Mouse (Mus musculus) MEL (cell line): ENCODE results near the gene Slc25a25. TPM values are rescaled to one million over a fixed set of nuclear protein-coding genes. Genes with fewer than 3 reads are reported as not detected.
"Not testable (repeated sequence)": the region's sequence is repeated elsewhere in the genome, so short reads cannot be mapped to it uniquely, and the experiment has no call there.

ENCODE experiments used
- DNase-seq: peaks from one replicate; pipeline ENCODE4 v3.0.0; 2011; ENCODE audit warnings: low read depth, low spot score
- H3K27ac ChIP-seq: 2 replicates; pipeline ENCODE4 v1.5.1; 2012; ENCODE audit warnings: low read depth, mild to moderate bottlenecking, control low read depth, low read length, moderate library complexity; ENCODE audit not compliant: control insufficient read depth
- H3K27me3 ChIP-seq, 2 experiments: fragments of 150-350 bp in 1 of 2; sonication (generic) in 1 of 2; 2 replicates each; pipeline ENCODE4 v1.6.1; 2012; ENCODE audit warnings: low read length in 2 of 2, mild to moderate bottlenecking in 2 of 2, improper control_type of control experiment in 1 of 2, moderate library complexity in 1 of 2; ENCODE audit not compliant: insufficient read depth in 2 of 2, control insufficient read depth in 1 of 2
- H3K36me3 ChIP-seq, 2 experiments: 2 replicates each; pipeline ENCODE4 v1.6.1; 2012 to 2014; ENCODE audit warnings: low read length in 2 of 2, improper control_type of control experiment in 1 of 2, inconsistent platforms in 1 of 2, mild to moderate bottlenecking in 1 of 2; ENCODE audit not compliant: insufficient read depth in 2 of 2, control insufficient read depth in 1 of 2
- H3K4me1 ChIP-seq, 2 experiments: fragments of 150-350 bp in 1 of 2; sonication (generic) in 1 of 2; 2 replicates each; pipeline ENCODE4 v1.6.1; 2012; ENCODE audit warnings: low read length in 2 of 2, improper control_type of control experiment in 1 of 2, mild to moderate bottlenecking in 1 of 2; ENCODE audit not compliant: insufficient read depth in 2 of 2, control insufficient read depth in 1 of 2
- H3K4me3 ChIP-seq, 2 experiments: fragments of 150-350 bp in 1 of 2; sonication (generic) in 1 of 2; 2 replicates each; pipeline ENCODE4 v1.5.1; 2012; ENCODE audit warnings: low read depth in 2 of 2, low read length in 2 of 2, mild to moderate bottlenecking in 2 of 2, moderate library complexity in 2 of 2, control low read depth in 1 of 2, improper control_type of control experiment in 1 of 2; ENCODE audit not compliant: control insufficient read depth in 1 of 2, insufficient read depth in 1 of 2
- H3K79me2 ChIP-seq: 2 replicates; pipeline ENCODE4 v1.6.1; 2012; ENCODE audit warnings: mild to moderate bottlenecking, low read length, moderate library complexity; ENCODE audit not compliant: control insufficient read depth, poor library complexity, insufficient read depth
- H3K9ac ChIP-seq: 2 replicates; pipeline ENCODE4 v1.6.1; 2012; ENCODE audit warnings: low read depth, mild to moderate bottlenecking, control low read depth, low read length, moderate library complexity; ENCODE audit not compliant: control insufficient read depth, poor library complexity, severe bottlenecking
- H3K9me3 ChIP-seq: fragments of 150-350 bp; sonication (generic); replicated peaks from 2 replicates; pipeline ENCODE4 v1.6.1; 2012; ENCODE audit warnings: mild to moderate bottlenecking, low read length, improper control_type of control experiment, moderate library complexity; ENCODE audit not compliant: insufficient read depth
- BHLHE40 ChIP-seq: IDR thresholded peaks from 2 replicates; pipeline ENCODE4 v1.6.1; 2012; ENCODE audit warnings: low read depth, mild to moderate bottlenecking, inconsistent platforms, low read length, improper control_type of control experiment, borderline replicate concordance
- CHD2 ChIP-seq: IDR thresholded peaks from 2 replicates; pipeline ENCODE4 v1.6.1; 2011; ENCODE audit warnings: low read length, improper control_type of control experiment
- CTCF ChIP-seq, 3 experiments: IDR thresholded peaks in 2 of 3; conservative IDR thresholded peaks in 1 of 3; 2 replicates each; pipeline ENCODE4 v1.5.1; 2011 to 2012; ENCODE audit warnings: low read length in 3 of 3, low read depth in 2 of 3, mild to moderate bottlenecking in 2 of 3, improper control_type of control experiment in 1 of 3, inconsistent platforms in 1 of 3, mixed read lengths in 1 of 3, moderate library complexity in 1 of 3; ENCODE audit not compliant: control insufficient read depth in 1 of 3, insufficient read depth in 1 of 3, poor library complexity in 1 of 3, severe bottlenecking in 1 of 3
- ELF1 ChIP-seq: IDR thresholded peaks from 2 replicates; pipeline ENCODE4 v1.6.1; 2014; ENCODE audit warnings: low read depth, mild to moderate bottlenecking, inconsistent platforms, low read length, improper control_type of control experiment, moderate library complexity
- EP300 ChIP-seq, 2 experiments: IDR thresholded peaks; 2 replicates each; pipeline ENCODE4 v1.6.1; 2011; ENCODE audit warnings: improper control_type of control experiment in 2 of 2, low read length in 2 of 2, low read depth in 1 of 2, mild to moderate bottlenecking in 1 of 2
- KAT2A ChIP-seq: conservative IDR thresholded peaks from 2 replicates; pipeline ENCODE4 v1.6.1; 2012; ENCODE audit warnings: low read depth, low read length, improper control_type of control experiment, inconsistent platforms
- MAFK ChIP-seq: IDR thresholded peaks from 2 replicates; pipeline ENCODE4 v1.6.1; 2011; ENCODE audit warnings: low read depth, mild to moderate bottlenecking, low read length, improper control_type of control experiment, borderline replicate concordance
- MAX ChIP-seq: IDR thresholded peaks from 2 replicates; pipeline ENCODE4 v1.6.1; 2011; ENCODE audit warnings: low read length, improper control_type of control experiment
- MAZ ChIP-seq: IDR thresholded peaks from 2 replicates; pipeline ENCODE4 v1.6.1; 2012; ENCODE audit warnings: low read depth, mild to moderate bottlenecking, inconsistent platforms, low read length, improper control_type of control experiment
- MEF2A ChIP-seq: IDR thresholded peaks from 2 replicates; pipeline ENCODE4 v1.6.1; 2014; ENCODE audit warnings: low read depth, mild to moderate bottlenecking, inconsistent platforms, low read length, improper control_type of control experiment; ENCODE audit not compliant: poor library complexity, insufficient replicate concordance, severe bottlenecking; ENCODE audit errors: extremely low read depth
- MYB ChIP-seq: IDR thresholded peaks from 2 replicates; pipeline ENCODE4 v1.6.1; 2011; ENCODE audit warnings: mild to moderate bottlenecking, low read depth, low read length, improper control_type of control experiment
- MYC ChIP-seq: IDR thresholded peaks from 2 replicates; pipeline ENCODE4 v1.6.1; 2011; ENCODE audit warnings: low read depth, mild to moderate bottlenecking, low read length, improper control_type of control experiment, moderate library complexity
- NELFE ChIP-seq: IDR thresholded peaks from 2 replicates; pipeline ENCODE4 v1.6.1; 2011; ENCODE audit warnings: low read depth, low read length, improper control_type of control experiment
- NRF1 ChIP-seq: IDR thresholded peaks from 2 replicates; pipeline ENCODE4 v1.6.1; 2014; ENCODE audit warnings: low read depth, mild to moderate bottlenecking, inconsistent platforms, low read length, improper control_type of control experiment, moderate library complexity; ENCODE audit not compliant: poor library complexity, insufficient read depth, severe bottlenecking
- POLR2A ChIP-seq, 2 experiments: IDR thresholded peaks; 2 replicates each; pipeline ENCODE4 v1.6.1; 2011 to 2012; ENCODE audit warnings: low read length in 2 of 2, mild to moderate bottlenecking in 2 of 2, control low read depth in 1 of 2, improper control_type of control experiment in 1 of 2, low read depth in 1 of 2, moderate library complexity in 1 of 2; ENCODE audit not compliant: control insufficient read depth in 1 of 2, insufficient read depth in 1 of 2, poor library complexity in 1 of 2
- RCOR1 ChIP-seq: IDR thresholded peaks from 2 replicates; pipeline ENCODE4 v1.6.1; 2012; ENCODE audit warnings: low read depth, mild to moderate bottlenecking, inconsistent platforms, low read length, improper control_type of control experiment
- TCF12 ChIP-seq: IDR thresholded peaks from 2 replicates; pipeline ENCODE4 v1.6.1; 2014; ENCODE audit warnings: low read depth, mild to moderate bottlenecking, inconsistent platforms, low read length, improper control_type of control experiment, moderate library complexity
- UBTF ChIP-seq: IDR thresholded peaks from 2 replicates; pipeline ENCODE4 v1.6.1; 2012; ENCODE audit warnings: low read depth, mild to moderate bottlenecking, inconsistent platforms, low read length, improper control_type of control experiment, moderate library complexity, borderline replicate concordance; ENCODE audit not compliant: insufficient read depth
- USF2 ChIP-seq, 2 experiments: IDR thresholded peaks; 2 replicates each; pipeline ENCODE4 v1.6.1; 2011 to 2012; ENCODE audit warnings: improper control_type of control experiment in 2 of 2, low read length in 2 of 2, borderline replicate concordance in 1 of 2, inconsistent platforms in 1 of 2, low read depth in 1 of 2, mild to moderate bottlenecking in 1 of 2; ENCODE audit not compliant: insufficient read depth in 1 of 2
- ZC3H11A ChIP-seq: IDR thresholded peaks from 2 replicates; pipeline ENCODE4 v1.6.1; 2012; ENCODE audit warnings: low read depth, mild to moderate bottlenecking, inconsistent platforms, low read length, improper control_type of control experiment
- ZKSCAN1 ChIP-seq: IDR thresholded peaks from 2 replicates; pipeline ENCODE4 v1.6.1; 2012; ENCODE audit warnings: low read depth, mild to moderate bottlenecking, inconsistent platforms, low read length, improper control_type of control experiment, moderate library complexity
- ZMIZ1 ChIP-seq: IDR thresholded peaks from 2 replicates; pipeline ENCODE4 v1.6.1; 2012; ENCODE audit warnings: low read depth, mild to moderate bottlenecking, inconsistent platforms, low read length, improper control_type of control experiment, moderate library complexity
- ZNF384 ChIP-seq: IDR thresholded peaks from 2 replicates; pipeline ENCODE4 v1.6.1; 2012; ENCODE audit warnings: low read depth, mild to moderate bottlenecking, inconsistent platforms, low read length, improper control_type of control experiment
- polyA plus RNA-seq, 2 experiments: library from polyadenylated mRNA; stranded (reverse) in 1 of 2; unstranded in 1 of 2; fragments of >175 nt in 1 of 2; fragments of >200 nt in 1 of 2; gene quantifications; 2 replicates each; pipeline versions ENCODE4 v1.2.1 to v1.2.4; 2012; ENCODE audit warnings: low replicate concordance in 2 of 2, low read depth in 1 of 2; ENCODE audit not compliant: insufficient read length in 2 of 2, insufficient read depth in 1 of 2, missing spikeins in 1 of 2
- total RNA-seq: library from RNA; depleted of rRNA; stranded (reverse); fragments of 300-350 nt; gene quantifications from 2 replicates; pipeline ENCODE4 v1.2.3, GENCODE M21; 2012

Gene Slc25a25
- total and polyA plus RNA-seq, 3 experiments, result 22.3 to 32.5 TPM; not detected in 1

DNA sequence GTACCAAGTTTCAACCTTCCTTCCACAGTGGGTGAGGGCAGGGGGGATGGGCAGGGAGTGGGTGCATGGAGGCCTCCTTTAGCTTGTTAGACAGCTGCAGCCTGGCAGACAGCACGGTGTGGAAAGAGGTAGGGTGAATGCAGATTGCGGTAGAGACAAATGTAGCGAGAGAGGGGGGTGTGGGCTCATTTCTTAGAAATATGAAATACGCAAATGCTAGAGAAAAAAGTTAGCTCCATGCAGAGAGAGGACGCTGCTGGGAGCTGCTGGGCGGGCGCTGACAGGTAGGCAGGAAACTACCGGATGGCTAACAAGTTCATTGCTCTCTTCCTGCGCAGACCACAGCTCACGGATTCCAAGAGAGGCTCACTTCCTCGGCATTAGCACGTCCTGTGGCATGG, 42.1 kb upstream of the Slc25a25 start:
- TF ChIP-seq ZMIZ1, result no peak
- no peak for TF ChIP-seq MYB
- TF ChIP-seq MEF2A, result no peak
- no peak for TF ChIP-seq NELFE
- TF ChIP-seq MAX, result no peak
- no peak for TF ChIP-seq ZKSCAN1
- no peak for TF ChIP-seq MAZ
- TF ChIP-seq BHLHE40, result no peak

DNA sequence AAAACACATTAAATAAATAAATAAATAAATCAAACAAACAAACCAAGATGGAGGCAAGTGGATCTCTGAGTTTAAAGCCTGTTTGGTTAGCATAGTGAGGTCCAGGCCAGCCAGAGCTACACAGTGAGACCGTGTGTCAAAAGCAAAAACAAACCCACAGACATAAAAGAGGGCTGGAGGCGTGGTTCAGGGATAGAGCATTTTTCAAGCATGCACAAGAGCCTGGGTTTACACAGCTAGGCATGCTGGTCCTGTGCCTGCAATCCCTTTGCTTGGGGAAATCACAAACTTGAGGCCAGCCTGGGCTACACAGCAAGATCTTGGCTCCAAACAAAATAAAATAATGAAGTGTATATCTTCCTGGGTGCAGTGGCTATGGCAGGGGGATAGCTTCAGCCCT, 41.4 kb upstream of the Slc25a25 start:
- Histone ChIP-seq H3K27ac (no peak overlapping the region), H3K27me3 (no peaks in the 10 kb centered on the region)
- DNase-seq, result no peak

More for the DNA sequence above, 42.1 kb upstream of the Slc25a25 start:
- Histone ChIP-seq H3K9ac (no peak overlapping the region), H3K36me3 (peaks cover 0 to 19% of the 10 kb centered on the region in 2 experiments; a peak in 2 of 4 replicates), H3K4me3 (no peak overlapping the region), H3K27ac (no peak overlapping the region), H3K79me2 (no peaks in the 10 kb centered on the region; the same call in 1 of the 2 replicates), H3K9me3 (no peaks in the 10 kb centered on the region), H3K27me3 (no peaks in the 10 kb centered on the region), H3K4me1 (peaks cover 17 to 33% of the 10 kb centered on the region in 2 experiments)
- DNase-seq, result no peak

DNA sequence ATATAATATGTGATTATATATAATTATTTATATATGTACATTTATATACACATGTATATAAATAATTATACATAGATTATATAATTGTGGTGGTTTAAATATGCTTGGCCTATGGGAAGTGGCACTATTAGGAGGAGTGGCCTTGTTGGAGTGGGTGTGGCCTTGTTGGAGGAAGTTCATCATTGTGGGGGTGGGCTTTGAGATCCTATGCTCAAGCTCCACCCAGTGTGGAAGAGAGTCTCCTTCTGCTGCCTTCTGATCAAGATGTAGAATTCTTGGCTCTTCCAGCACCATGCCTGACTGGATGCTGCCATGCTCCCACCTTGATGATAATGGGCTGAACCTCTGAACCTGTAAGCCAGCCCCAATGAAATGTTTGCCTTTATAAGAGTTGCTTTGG, 39.5 kb upstream of the Slc25a25 start:
- H3K9ac ChIP-seq, H3K79me2 ChIP-seq, H3K27ac ChIP-seq, H3K9me3 ChIP-seq, H3K4me3 ChIP-seq, H3K27me3 ChIP-seq: not testable (repeated sequence)
- peak; percentile 62 for DNase-seq
- peaks cover 0 to 15% of the 10 kb centered on the region in 2 experiments; a peak in 2 of 4 replicates for H3K36me3 ChIP-seq
- peaks cover 17 to 29% of the 10 kb centered on the region in 2 experiments for H3K4me1 ChIP-seq

More for the DNA sequence above, 41.4 kb upstream of the Slc25a25 start:
- peaks cover 17 to 33% of the 10 kb centered on the region in 2 experiments for H3K4me1 ChIP-seq
- H3K9ac ChIP-seq, result no peak overlapping the region
- no peaks in the 10 kb centered on the region; the same call in 1 of the 2 replicates for H3K79me2 ChIP-seq
- TF ChIP-seq NRF1 (no peak), ZNF384 (no peak), BHLHE40 (no peak), ZKSCAN1 (no peak), ELF1 (no peak), ZMIZ1 (no peak), CTCF (IDR thresholded peaks at IDR 0.05 in 2 of 3, conservative IDR thresholded peaks at IDR 0.05 in 1 of 3; ENCODE audit: control insufficient read depth in 1 of 3, insufficient read depth in 1 of 3, low read depth in 2 of 3, low read length in 3 of 3, poor library complexity in 1 of 3, severe bottlenecking in 1 of 3) (no peak), MYC (no peak), KAT2A (no peak), EP300 (IDR thresholded peaks at IDR 0.05; ENCODE audit: low read depth in 1 of 2, low read length in 2 of 2) (no peak), POLR2A (IDR thresholded peaks at IDR 0.05; ENCODE audit: control insufficient read depth in 1 of 2, insufficient read depth in 1 of 2, low read depth in 1 of 2, low read length in 2 of 2, poor library complexity in 1 of 2) (no peak), MEF2A (no peak), USF2 (IDR thresholded peaks at IDR 0.05; ENCODE audit: borderline replicate concordance in 1 of 2, insufficient read depth in 1 of 2, low read depth in 1 of 2, low read length in 2 of 2) (no peak), TCF12 (no peak), ZC3H11A (no peak), CHD2 (no peak), RCOR1 (no peak), MAFK (no peak), UBTF (no peak)
- no peaks in the 10 kb centered on the region for H3K9me3 ChIP-seq
- no peak overlapping the region for H3K4me3 ChIP-seq
- peaks cover 0 to 19% of the 10 kb centered on the region in 2 experiments; a peak in 2 of 4 replicates for H3K36me3 ChIP-seq
